ENCODE assay signal across 17 mouse cellular contexts in genomic region chr16:73027692-73028091, GRCm38 (mm10).
DNase-seq lines count a peak whose midpoint lies in the region; ATAC-seq and TF ChIP-seq lines count a peak whose summit lies in the region.
"Had no signal": no experiment of that assay in that cellular context is flagged by ENCODE, and none has a peak within 500 bp of the region (broad histone marks: within the 10 kb centered on the region; RNA-seq: fewer than 3 reads in every experiment).

No protein-coding gene starts in this region.

- H3K4me2 ChIP-seq in embryonic facial prominence, embryonic 15.5 days (replicated peaks), result no peak overlapping the region
- H3K4me2 ChIP-seq: hindbrain, embryonic 12.5 days; intestine, embryonic 15.5 days; limb, embryonic 12.5 days; liver, embryonic 15.5 days had no signal

- peak overlapping the region; percentile 36; the same call in 1 of the 2 replicates for H3K27ac ChIP-seq in embryonic facial prominence, embryonic 15.5 days (replicated peaks)
- H3K27ac ChIP-seq in limb, embryonic 10.5 days, result peak overlapping the region; percentile 68
- no peak overlapping the region for H3K27ac ChIP-seq in layer of hippocampus, adult 2 months
- H3K27ac ChIP-seq: hindbrain, embryonic 12.5 days; intestine, embryonic 15.5 days; limb, embryonic 12.5 days; liver, embryonic 15.5 days had no signal

- whole genome bisulfite sequencing in embryonic facial prominence, embryonic 15.5 days, result 57% methylated on average over 14 of the region's 14 CpGs
- WGBS in limb, embryonic 10.5 days, result 83% methylated on average over 14 of the region's 14 CpGs

- H3K4me3 ChIP-seq in embryonic facial prominence, embryonic 15.5 days (replicated peaks), result no peak overlapping the region
- H3K4me3 ChIP-seq in limb, embryonic 10.5 days, result no peak overlapping the region
- H3K4me3 ChIP-seq in layer of hippocampus, adult 2 months, result no peak overlapping the region
- H3K4me3 ChIP-seq: hindbrain, embryonic 12.5 days; intestine, embryonic 15.5 days; limb, embryonic 12.5 days; liver, embryonic 15.5 days had no signal

- no peak for DNase-seq in frontal cortex, postnatal 14 days (ENCODE audit: low spot score in 2 of 2)
- DNase-seq in R1 (ENCODE audit: low read depth, low spot score), result peak; percentile 16
- no peak for DNase-seq in limb, embryonic 10.5 days (ENCODE audit: low spot score)
- DNase-seq in testis, postnatal 10 days (ENCODE audit: low spot score), result no peak
- no peak for DNase-seq in layer of hippocampus, adult 2 months (ENCODE audit: low spot score in 2 of 2)
- DNase-seq: adrenal gland, postnatal 25 days; B cell, adult 2 months; cerebellum, postnatal 36 days; right cerebral cortex, adult 18-20 months; thymus, adult 2 months had no signal

- H3K9ac ChIP-seq in embryonic facial prominence, embryonic 15.5 days, result no peak overlapping the region
- H3K9ac ChIP-seq: hindbrain, embryonic 12.5 days; intestine, embryonic 15.5 days; limb, embryonic 12.5 days; liver, embryonic 15.5 days had no signal

- TF ChIP-seq CTCF in layer of hippocampus, adult 2 months (conservative IDR thresholded peaks at IDR 0.05), result no peak

- H3K4me1 ChIP-seq in embryonic facial prominence, embryonic 15.5 days, result no peaks in the 10 kb centered on the region
- peaks cover 9% of the 10 kb centered on the region; the same call in 1 of the 2 replicates for H3K4me1 ChIP-seq in limb, embryonic 10.5 days
- H3K4me1 ChIP-seq: intestine, embryonic 15.5 days; liver, embryonic 15.5 days had no signal

- no peaks in the 10 kb centered on the region for H3K9me3 ChIP-seq in embryonic facial prominence, embryonic 15.5 days (replicated peaks)
- H3K9me3 ChIP-seq in limb, embryonic 10.5 days (replicated peaks), result no peaks in the 10 kb centered on the region; the same call in 1 of the 2 replicates
- H3K9me3 ChIP-seq: hindbrain, embryonic 12.5 days; intestine, embryonic 15.5 days; limb, embryonic 12.5 days; liver, embryonic 15.5 days had no signal

- H3K36me3 ChIP-seq in embryonic facial prominence, embryonic 15.5 days, result peaks cover 4% of the 10 kb centered on the region; the same call in 1 of the 2 replicates
- peaks cover 31% of the 10 kb centered on the region for H3K36me3 ChIP-seq in limb, embryonic 10.5 days
- H3K36me3 ChIP-seq: intestine, embryonic 15.5 days; liver, embryonic 15.5 days had no signal

- ATAC-seq in frontal cortex, adult (ENCODE audit: low TSS enrichment), result peak; percentile 86
- ATAC-seq in embryonic facial prominence, embryonic 15.5 days (ENCODE audit: insufficient number of reproducible peaks, low FRiP score, low TSS enrichment, low read depth), result peak; percentile 51; the same call in 1 of the 2 replicates
- ATAC-seq: intestine, embryonic 15.5 days; lung, postnatal 0 days had no signal

- H3K27me3 ChIP-seq in embryonic facial prominence, embryonic 15.5 days, result no peaks in the 10 kb centered on the region
- H3K27me3 ChIP-seq in limb, embryonic 10.5 days (ENCODE audit: low read depth, poor library complexity, severe bottlenecking), result no peaks in the 10 kb centered on the region
- H3K27me3 ChIP-seq: hindbrain, embryonic 12.5 days; intestine, embryonic 15.5 days; limb, embryonic 12.5 days; liver, embryonic 15.5 days had no signal
